Comparison of ENCODE assay signal across 9 mouse cellular contexts in the genomic region with DNA sequence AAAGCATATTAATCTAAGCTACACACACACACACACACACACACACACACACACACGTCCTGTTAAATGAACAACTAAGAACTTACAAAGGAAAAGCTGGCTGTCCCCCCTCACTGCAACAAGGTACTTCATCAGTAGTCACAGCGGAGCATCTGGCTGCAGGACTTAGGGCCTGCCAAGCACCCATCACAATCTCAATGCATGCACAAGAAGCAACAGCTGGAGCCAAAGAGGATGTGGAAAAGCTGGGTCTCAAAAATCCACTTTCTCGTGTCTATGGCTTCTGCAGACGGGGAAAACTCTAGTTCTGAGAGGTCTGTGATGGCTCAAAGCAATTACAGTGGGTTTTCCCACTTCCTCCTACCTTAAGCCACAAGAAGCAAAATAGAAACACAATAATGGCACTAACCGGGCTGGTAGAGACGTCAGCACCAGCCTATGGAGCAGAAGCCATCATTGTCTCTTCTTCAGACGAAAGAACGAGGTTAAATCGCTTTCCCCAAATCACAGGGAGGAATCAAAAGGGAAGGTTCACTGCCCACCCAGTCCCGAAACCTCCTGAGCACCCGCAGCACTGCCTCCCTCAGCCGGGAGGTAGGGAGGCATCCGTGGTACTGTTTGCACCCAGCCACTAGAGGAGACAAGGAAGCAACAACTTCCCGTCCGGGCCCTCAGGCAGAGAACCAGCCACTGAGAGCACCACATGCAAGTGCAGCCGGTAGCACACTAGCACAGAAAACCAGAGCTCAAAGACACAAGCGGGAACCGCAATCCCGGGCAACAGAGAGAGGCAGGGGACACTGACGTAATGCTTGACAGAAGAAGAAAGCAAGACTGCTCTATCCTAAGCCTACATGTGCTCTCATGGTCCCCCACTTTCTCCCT. TPM values are rescaled to one million over a fixed set of nuclear protein-coding genes. Genes with fewer than 3 reads are reported as not detected.
DNase-seq lines count a peak whose midpoint lies in the region; ATAC-seq lines count a peak whose summit lies in the region.
"Had no signal": no experiment of that assay in that cellular context is flagged by ENCODE, and none has a peak within 500 bp of the region (broad histone marks: within the 10 kb centered on the region; RNA-seq: fewer than 3 reads in every experiment).

No protein-coding gene starts in this region.

- DNase-seq in liver (peak; percentile 32), ES-CJ7 (ENCODE audit: low read depth, low spot score) (peak; percentile 18), adipocyte (ENCODE audit: low spot score) (no peak)
- peak; percentile 51 for DNase-seq in splenic B cell, adult 2 months (ENCODE audit: low read depth, low spot score)
- no peak for DNase-seq in frontal cortex, postnatal 14 days (ENCODE audit: low spot score in 2 of 2)
- no peak for DNase-seq in layer of hippocampus, adult 8-10 months (ENCODE audit: low spot score in 2 of 2)
- DNase-seq: kidney, postnatal 36 days had no signal

- no peak for ATAC-seq in liver, embryonic 12.5 days
- peak; percentile 99 for ATAC-seq in hematopoietic stem cell, adult 5-6 weeks (replicated peaks in 1 of 2; ENCODE audit: insufficient read depth in 1 of 2, low FRiP score in 2 of 2, low TSS enrichment in 1 of 2, low read depth in 1 of 2, poor library complexity in 2 of 2, severe bottlenecking in 2 of 2)

- no peaks in the 10 kb centered on the region for H3K9me3 ChIP-seq in liver, embryonic 12.5 days (replicated peaks)

- peaks cover 29% of the 10 kb centered on the region for H3K4me1 ChIP-seq in liver, embryonic 12.5 days

- no peak overlapping the region; the same call in 1 of the 2 replicates for H3K4me2 ChIP-seq in liver, embryonic 12.5 days

- no peaks in the 10 kb centered on the region for H3K36me3 ChIP-seq in liver, embryonic 12.5 days
- no peaks in the 10 kb centered on the region for H3K36me3 ChIP-seq in splenic B cell, adult 2 months (ENCODE audit: control insufficient read depth, insufficient read depth, low read length, poor library complexity, severe bottlenecking)

- H3K9ac ChIP-seq in liver, embryonic 12.5 days, result no peak overlapping the region

- no peak overlapping the region for H3K4me3 ChIP-seq in liver, embryonic 12.5 days

- H3K27me3 ChIP-seq in liver, embryonic 12.5 days (replicated peaks), result no peaks in the 10 kb centered on the region
- H3K27me3 ChIP-seq in splenic B cell, adult 2 months (ENCODE audit: control insufficient read depth, insufficient read depth, low read length, poor library complexity, severe bottlenecking), result no peaks in the 10 kb centered on the region

- 38% methylated on average over 20 of the region's 20 CpGs for WGBS in liver, embryonic 12.5 days (ENCODE audit: insufficient replicate concordance)

- no peak overlapping the region for H3K27ac ChIP-seq in liver, embryonic 12.5 days

RNA-seq across cellular contexts. Expression of a gene that starts 11.1 kb away (rescaled TPM):
- 23.0 and 24.2 TPM in 2 replicates for polyA plus RNA-seq in liver, embryonic 12.5 days (2016; fragmentation: Nextera tagmentation; extraction: Ambion mirVana)
- total RNA-seq in hematopoietic stem cell, adult 5-6 weeks (2017), result 29.3 and 34.7 TPM in 2 replicates
- total RNA-seq in layer of hippocampus, adult 8-10 months (2022), result 10 to 100 TPM; 57.9 to 78.8 (median 62.7) TPM

Comparison
In these comparisons a context has a peak if more than half of its experiments do, and no peak if none do; other contexts are left out.
1. DNase-seq: peak in liver (single experiment), ES-CJ7 (single experiment) and splenic B cell, adult 2 months (single experiment); none in frontal cortex, postnatal 14 days (0 of 2), adipocyte (single experiment) and layer of hippocampus, adult 8-10 months (0 of 2).